Mouse (Mus musculus) cerebellum, postnatal 10 days (tissue): ENCODE measurements around the gene Ssr4.
"Not testable (repeated sequence)": the region's sequence is repeated elsewhere in the genome, so short reads cannot be mapped to it uniquely, and the experiment has no call there.

Source experiments
- DNase-seq, 2 experiments: peaks; one replicate each; pipeline ENCODE4 v3.0.0; 2021; ENCODE audit warnings: mixed read lengths in 2 of 2

Gene Ssr4

DNA sequence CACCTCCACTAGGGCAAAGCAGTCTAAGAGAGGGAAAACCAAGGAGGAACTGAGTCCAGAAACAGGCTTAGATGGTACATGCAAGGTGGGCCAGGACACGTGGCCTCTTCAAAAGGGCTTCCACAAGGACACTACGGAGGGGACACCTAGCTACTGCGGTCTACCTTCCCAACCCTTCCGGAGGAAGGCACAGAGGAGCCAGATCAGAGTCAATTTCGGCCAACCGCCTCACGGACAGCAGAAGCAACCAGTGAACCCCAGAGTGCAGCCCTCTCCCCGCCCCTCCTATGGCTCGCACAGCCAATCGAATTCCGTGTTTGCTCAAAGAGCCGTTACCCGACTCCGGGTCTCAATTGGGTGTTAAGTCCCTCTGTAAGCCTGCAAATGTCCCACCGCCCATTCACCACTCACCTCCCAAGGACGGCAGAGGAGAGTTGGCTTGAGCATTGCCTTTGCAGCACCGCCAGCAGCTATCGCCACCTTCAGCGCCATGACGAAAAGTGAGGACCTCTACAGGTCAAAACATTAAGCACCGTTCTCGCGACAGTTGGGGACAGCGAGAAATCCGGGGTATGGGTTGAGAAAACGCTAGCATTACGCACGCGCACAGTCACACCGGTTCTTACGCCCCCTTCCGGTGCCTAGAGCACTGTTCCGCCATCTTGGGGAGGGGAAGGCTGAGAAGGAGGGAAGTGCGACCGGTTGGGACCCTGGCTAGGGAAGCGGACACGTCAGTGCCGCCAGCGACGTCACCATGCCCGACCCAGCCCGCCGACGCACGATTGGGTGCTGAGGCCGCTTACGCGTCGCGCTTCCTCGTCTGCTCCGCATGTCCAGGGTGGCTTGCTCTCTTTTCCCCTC is at the start of gene Ssr4, which contains the start of gene Idh3g:
Gene Ssr4 (plus strand): TSS at position 665 of the 861 bp plus-strand sequence.
Gene Idh3g (minus strand): TSS at position 534 of the 861 bp plus-strand sequence.
- peak; percentile 92 to 94 for DNase-seq

DNA sequence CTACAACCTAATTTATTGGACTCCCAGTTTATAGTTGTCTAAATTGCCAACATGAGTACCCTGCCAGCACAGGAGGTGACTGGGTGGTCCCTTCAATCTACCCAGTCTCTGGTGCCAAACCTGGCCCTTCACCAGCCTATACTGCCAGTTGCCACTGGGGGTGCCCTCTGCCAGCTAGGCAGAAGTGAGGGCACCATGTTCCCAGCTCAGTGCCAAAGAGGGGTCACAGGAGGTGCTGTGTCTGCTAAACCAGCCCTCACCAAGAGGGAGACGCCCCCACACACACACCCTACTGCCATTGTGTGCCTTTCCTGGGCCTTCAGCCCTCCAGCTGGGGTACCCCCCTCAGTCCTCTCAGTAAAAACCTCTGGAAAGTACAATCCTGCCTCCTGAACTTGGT is 48.7 kb upstream of the Ssr4 start:
- DNase-seq: peak; percentile 51 to 53

- no peak for DNase-seq
Measured at GRCm38 (mm10) chrX:73739151-73739550, 47.7 kb upstream of the Ssr4 start.

GRCm38 (mm10) chrX:73739841-73740240 is 47.0 kb upstream of the Ssr4 start:
- not testable (repeated sequence) for DNase-seq

GRCm38 (mm10) chrX:73744774-73745481 is 41.9 kb upstream of the Ssr4 start:
- DNase-seq: no peak

GRCm38 (mm10) chrX:73748977-73749376 is 37.9 kb upstream of the Ssr4 start:
- DNase-seq: no peak

DNA sequence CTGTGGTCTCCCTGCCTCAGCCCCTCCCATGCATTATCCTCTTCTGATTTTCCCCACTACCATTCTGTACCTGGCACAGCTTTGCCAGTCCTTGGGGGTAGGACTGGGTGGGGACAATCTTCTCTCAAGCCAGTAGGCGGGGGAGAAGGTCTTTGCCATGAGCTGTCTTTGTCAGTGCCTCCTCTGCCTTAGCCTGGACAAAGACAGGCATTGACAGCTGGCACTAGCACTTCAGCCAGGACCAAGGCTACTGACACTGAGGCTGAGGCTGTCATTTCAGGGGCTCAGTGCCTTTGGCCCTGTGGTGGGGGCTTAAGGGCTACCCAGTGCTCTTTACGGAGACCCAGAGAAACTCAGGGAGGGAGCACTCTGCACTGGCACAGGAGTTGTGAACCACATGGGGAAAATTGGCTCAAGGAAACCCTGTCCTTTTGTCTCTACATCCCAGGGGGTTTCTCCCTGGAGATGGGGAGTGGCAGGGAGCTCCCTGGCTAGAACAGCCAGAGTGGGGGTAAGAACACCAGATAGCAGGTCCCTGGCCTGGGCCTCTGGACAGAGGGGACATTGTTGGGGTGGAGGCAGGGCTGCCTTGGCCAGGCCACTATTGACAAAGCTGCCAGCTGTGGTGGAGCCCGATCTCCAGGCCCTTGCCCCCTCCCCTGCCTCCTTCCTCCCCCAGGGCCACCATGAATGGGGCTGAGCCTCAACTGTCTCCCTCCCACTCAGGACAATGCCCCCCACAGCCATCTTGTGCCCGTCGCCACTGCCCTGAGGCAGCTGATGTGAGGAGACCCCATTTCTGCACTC is 30.3 kb upstream of the Ssr4 start, which contains the start of gene Plxnb3:
Gene Plxnb3 (plus strand): TSS at position 757 of the 807 bp plus-strand sequence.
- peak in 1 of 2 experiments; percentile 35 for DNase-seq

DNA sequence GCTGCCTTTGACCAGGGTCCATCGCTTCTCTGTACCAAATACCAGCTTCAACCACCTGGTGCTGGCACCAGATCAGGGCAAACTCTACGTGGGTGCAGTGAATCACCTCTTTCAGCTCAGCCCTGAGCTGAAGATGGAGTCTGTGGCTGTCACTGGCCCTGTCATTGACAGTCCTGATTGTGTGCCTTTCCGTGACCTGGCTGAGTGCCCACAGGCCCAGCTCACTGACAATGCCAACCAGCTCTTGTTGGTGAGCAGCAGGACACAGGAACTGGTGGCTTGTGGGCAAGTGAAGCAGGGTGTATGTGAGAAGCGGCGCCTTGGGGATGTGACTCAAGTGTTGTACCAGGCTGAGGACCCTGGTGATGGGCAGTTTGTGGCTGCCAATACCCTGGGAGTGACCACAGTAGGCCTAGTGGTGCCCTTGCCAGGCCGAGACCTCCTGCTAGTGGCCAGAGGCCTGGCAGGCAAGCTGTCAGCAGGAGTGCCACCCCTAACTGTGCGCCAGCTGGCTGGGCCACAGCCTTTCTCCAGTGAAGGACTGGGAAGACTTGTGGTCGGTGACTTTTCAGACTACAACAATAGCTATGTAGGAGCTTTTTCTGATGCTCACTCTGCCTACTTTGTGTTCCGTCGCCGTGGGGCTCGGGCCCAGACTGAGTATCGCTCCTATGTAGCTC is 28.1 kb upstream of the Ssr4 start:
- peak; percentile 70 for DNase-seq

DNA sequence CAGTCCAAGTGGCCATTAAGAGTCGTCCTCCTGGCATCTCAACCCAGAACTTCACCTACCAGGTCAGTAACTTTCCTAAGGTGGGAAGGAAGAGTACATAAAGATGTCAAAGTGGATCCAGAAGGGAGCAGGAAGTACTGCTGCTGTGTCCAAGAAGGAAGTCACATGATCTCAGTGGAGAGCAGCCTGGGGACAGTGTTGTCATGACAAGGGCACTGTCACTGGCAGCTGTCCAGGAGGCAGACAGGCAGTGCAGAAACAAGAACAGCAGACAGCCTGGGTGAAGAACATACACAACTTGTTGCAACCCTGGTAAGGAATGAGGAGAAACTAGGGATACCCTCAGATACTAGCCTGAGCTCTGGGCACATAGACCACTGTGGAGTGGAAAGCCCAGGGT is 21.5 kb upstream of the Ssr4 start:
- DNase-seq: peak; percentile 52

GRCm38 (mm10) chrX:73767267-73767666 is 19.6 kb upstream of the Ssr4 start:
- DNase-seq: peak; percentile 41 to 43

DNA sequence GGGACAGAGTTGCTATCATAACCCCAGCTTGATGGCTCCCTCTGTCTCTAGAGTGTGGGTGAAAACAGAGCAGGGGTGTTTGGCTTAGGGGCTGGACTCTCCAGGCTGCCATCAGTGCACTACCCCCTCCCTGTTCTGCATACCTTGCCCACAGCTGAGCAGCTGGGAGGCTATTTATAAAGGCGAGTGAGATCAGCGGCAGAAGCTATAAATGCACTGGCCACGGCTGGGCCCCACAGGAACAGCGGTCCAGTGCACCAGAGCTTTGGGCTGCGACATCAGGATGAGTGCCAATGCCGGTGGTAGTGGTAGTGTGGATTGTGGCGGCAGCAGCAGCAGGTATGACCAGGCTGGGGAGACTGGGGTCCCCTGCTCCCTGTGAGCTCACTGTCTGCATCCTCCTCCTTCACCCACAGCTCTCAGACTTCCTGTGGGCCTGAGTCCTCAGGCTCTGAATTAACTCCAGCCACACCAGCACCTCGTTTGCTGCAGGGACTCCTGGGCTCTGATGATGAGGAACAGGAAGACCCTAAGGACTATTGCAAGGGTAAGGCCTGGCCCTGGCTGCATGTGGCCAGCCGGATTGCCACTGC is 12.6 kb upstream of the Ssr4 start, which contains the start of gene Srpk3:
Gene Srpk3 (plus strand): TSS at position 238 of the 593 bp plus-strand sequence.
- DNase-seq: no peak

DNA sequence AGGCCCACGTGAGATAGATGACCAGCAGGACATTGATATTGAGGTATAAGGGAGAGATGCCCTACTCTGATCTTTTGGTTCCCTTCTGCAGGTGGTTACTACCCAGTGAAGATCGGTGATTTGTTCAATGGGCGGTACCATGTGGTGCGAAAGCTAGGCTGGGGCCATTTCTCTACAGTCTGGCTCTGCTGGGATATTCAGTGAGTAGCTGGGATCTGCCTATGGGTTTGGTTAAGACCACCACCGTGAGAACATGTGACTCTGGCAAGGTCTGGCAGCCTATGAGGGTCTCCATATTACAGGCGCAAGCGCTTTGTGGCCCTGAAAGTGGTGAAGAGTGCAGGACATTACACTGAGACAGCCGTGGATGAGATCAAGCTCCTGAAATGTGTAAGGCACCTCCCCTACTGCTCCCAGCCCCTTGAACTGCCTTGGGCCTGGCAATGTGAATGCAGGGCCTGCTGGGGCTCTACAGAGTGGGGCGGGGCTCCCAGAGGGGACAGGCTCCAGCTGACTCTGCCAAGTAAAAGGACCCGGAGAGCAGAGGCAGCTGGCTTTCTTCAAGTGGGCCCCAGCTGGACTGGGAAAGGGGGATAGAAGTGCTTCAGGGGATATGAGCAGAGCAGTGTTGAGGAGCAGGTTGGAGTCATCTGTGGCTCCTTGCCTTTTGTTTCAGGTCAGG is 11.9 kb upstream of the Ssr4 start:
- DNase-seq: peak in 1 of 2 experiments; percentile 32

GRCm38 (mm10) chrX:73782227-73782626 is 4.6 kb upstream of the Ssr4 start:
- DNase-seq: no peak

GRCm38 (mm10) chrX:73785666-73786065 is 1.2 kb upstream of the Ssr4 start:
- no peak for DNase-seq

- DNase-seq: no peak
Measured at GRCm38 (mm10) chrX:73787225-73787558, 364 bp downstream of the Ssr4 start.

DNA sequence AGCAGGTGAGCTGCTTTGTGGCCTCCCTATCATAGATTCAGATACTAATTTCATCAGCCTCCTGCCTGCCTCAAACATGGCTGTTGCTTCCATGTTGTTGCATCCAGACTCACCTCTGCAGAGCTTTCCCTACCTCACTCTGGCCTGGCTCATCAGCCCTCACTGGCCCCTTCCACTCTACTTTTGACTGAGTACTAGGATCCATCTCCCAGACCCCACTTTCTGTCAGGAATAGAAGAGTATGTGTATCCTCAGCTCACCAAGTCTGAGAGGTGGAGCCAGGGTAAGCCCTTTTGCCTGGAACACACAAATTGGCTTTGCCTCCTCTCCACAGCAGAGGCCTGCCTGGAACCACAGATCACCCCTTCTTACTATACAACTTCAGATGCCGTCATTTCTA is 1.7 kb downstream of the Ssr4 start:
- DNase-seq: no peak

DNA sequence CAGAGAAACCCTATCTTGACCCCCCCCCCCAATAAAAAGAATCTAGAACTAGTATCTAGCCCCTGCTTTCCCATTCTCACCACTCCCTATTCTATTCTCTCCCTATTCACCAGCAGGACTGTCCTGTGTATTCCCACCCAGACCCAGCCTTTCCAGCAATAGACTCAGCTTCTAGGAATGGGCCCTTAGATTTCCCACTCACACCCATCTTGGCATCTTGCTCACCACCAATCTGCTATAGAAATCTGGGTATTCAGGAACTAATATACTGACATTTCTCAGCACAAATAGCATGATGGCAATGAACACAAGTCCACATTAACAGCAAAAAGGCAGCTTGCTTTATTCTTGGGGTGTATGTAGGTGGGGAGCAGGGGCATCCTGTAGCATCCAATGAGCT is 6.2 kb downstream of the Ssr4 start:
- DNase-seq: no peak

DNA sequence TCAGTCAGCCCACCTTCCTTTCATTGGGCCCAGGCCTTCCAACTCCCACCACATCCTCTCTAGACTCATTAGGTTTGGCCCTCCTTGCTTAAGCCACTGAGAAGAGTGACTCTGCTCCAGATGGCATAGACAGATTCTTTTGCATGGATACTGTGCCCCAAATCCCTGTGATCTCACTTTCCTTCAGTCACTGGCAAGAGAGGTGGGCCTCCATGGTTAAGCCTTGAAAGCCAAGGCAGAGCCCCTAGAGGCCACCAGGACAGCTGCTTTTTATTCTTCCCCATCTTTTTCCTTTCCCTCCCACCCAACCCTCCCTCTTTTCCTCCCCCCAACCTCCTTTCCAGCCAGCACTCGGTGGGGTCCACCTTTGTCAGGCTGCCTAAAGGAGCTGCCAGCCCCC is 6.7 kb downstream of the Ssr4 start:
- no peak for DNase-seq

- no peak for DNase-seq
Measured at GRCm38 (mm10) chrX:73797511-73797910, 10.7 kb downstream of the Ssr4 start.

DNA sequence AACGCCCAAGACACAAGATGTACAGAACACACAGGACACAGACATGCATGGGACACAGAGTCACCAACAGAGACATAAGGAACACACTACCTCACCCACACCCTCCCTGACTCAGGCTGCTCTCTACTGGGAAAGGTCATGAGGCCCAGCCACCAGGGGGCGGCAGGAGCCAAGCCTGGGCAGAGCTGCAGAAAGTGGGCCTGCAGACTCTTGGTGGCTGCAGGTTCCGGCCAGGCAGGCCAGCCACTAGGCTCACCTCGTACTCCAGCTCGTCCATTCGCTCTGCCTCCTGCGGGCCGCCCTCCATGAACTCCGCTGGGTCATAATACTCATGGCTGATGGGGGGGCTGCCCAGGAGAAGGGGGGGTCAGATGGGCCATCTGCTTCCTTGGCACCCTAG is 11.7 kb downstream of the Ssr4 start:
- peak; percentile 86 to 88 for DNase-seq

- DNase-seq: no peak
Measured at GRCm38 (mm10) chrX:73805814-73806213, 19.0 kb downstream of the Ssr4 start.
